Mouse (Mus musculus) embryonic facial prominence, embryonic 13.5 days (tissue): ENCODE measurements around the gene Tepp. TPM values are rescaled to one million over a fixed set of nuclear protein-coding genes. Genes with fewer than 3 reads are reported as not detected.

Source experiments
- ATAC-seq: fragments of 200-750 bp; cut with Nextera tagmentation; 2 replicates; pipeline ENCODE4 v1.8.0; 2017; ENCODE audit warnings: low read depth; ENCODE audit not compliant: insufficient number of reproducible peaks, insufficient read depth, low FRiP score, low TSS enrichment
- H3K27ac ChIP-seq: fragments of 300-500 bp; sonication (generic); 2 replicates; pipeline ENCODE4 v1.5.1; 2015; ENCODE audit warnings: moderate library complexity, mild to moderate bottlenecking, inconsistent platforms
- H3K27me3 ChIP-seq: fragments of 300-500 bp; sonication (generic); 2 replicates; pipeline ENCODE4 v1.6.1; 2015; ENCODE audit warnings: mild to moderate bottlenecking, inconsistent platforms
- H3K36me3 ChIP-seq: fragments of 300-500 bp; sonication (generic); 2 replicates; pipeline ENCODE4 v1.6.1; 2015; ENCODE audit warnings: mild to moderate bottlenecking, inconsistent platforms
- H3K4me1 ChIP-seq: fragments of 300-500 bp; sonication (generic); 2 replicates; pipeline ENCODE4 v1.6.1; 2015; ENCODE audit warnings: inconsistent platforms
- H3K4me2 ChIP-seq: fragments of 300-500 bp; sonication (generic); 2 replicates; pipeline ENCODE4 v1.6.1; 2015; ENCODE audit warnings: moderate library complexity, mild to moderate bottlenecking, inconsistent platforms
- H3K4me3 ChIP-seq: fragments of 300-500 bp; sonication (generic); 2 replicates; pipeline ENCODE4 v1.5.1; 2015; ENCODE audit warnings: mild to moderate bottlenecking, inconsistent platforms
- H3K9ac ChIP-seq: fragments of 300-500 bp; sonication (generic); 2 replicates; pipeline ENCODE4 v1.6.1; 2015; ENCODE audit warnings: mild to moderate bottlenecking, inconsistent platforms
- H3K9me3 ChIP-seq: fragments of 300-500 bp; sonication (generic); 2 replicates; pipeline ENCODE4 v1.6.1; 2016; ENCODE audit warnings: inconsistent platforms
- whole genome bisulfite sequencing: fragments of 180-500 bp; shearing (Covaris S2); methylation state at CpG from one replicate; pipeline ENCODE4 v1.1.7; 2015; ENCODE audit warnings: mixed read lengths; 5-methylcytosine and 5-hydroxymethylcytosine counted together
- polyA plus RNA-seq: library from polyadenylated mRNA; unstranded; fragments of >200 nt; fragmentation: Nextera tagmentation; extraction: Ambion mirVana; gene quantifications from 2 replicates; pipeline ENCODE4 v1.2.1, GENCODE M21; 2015

Gene Tepp
- polyA plus RNA-seq, 1 experiment from 2014 or later = 1.0 TPM

DNA sequence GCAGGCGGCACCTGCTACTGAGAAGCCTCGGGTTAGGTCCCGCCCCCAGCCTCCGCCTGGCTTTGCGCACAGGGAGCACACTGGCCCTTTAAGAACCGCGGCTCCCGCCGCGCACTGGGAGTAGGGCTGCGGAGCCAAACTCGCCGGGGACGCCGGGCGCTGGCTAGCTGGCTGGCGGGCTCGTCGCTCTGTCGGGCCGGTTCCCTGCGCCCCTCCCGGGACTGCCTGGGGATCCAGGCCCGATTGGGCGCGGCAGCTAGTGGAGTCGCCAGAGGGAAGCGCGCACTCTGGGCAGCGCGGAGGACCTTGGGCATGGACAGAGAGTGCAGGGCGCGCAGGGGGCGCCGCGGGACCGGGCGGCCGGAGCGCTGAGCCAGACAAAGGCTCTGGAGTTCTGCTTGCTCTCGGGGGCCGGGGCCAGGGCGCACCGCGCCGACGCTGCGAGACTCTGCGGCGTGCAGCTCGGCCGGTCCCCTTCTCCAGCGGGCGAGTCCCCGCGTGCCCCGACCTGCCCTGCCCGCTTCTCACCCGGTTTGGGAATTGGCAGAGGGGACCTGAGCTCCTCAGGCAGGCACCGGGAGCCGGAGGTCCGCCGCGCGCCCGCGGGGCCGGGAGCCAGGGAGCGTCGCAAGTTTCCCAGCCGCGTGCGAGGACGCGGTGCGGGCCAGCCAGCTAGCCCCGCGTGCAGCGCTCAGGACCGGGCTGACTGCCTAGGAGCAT is 41.9 kb downstream of the Tepp start, which contains the start of gene Mmp15:
Gene Mmp15, plus strand, starts transcription at position 118 of the 720 bp plus-strand sequence.
- Histone ChIP-seq H3K27me3 (peaks cover 43% of the 10 kb centered on the region), H3K36me3 (no peaks in the 10 kb centered on the region), H3K4me3 (peak within 1 kb of the TSS; percentile 76), H3K9ac (peak within 1 kb of the TSS; percentile 83), H3K4me2 (peak within 1 kb of the TSS; percentile 98), H3K9me3 (no peaks in the 10 kb centered on the region), H3K27ac (peak within 1 kb of the TSS; percentile 64), H3K4me1 (peaks cover 33% of the 10 kb centered on the region)
- under 1% methylated on average over 80 of the region's 80 CpGs for WGBS
- ATAC-seq = 0 out of 2 replicates have a peak, but pooled peaks have one; percentile 23

GRCm38 (mm10) chr8:95352871-95353866 is 42.8 kb downstream of the Tepp start:
- peak overlapping the region; percentile 83 for H3K9ac ChIP-seq
- WGBS = 3% methylated on average over 62 of the region's 62 CpGs
- H3K4me3 ChIP-seq = peak overlapping the region; percentile 76
- H3K4me2 ChIP-seq = peak overlapping the region; percentile 98
- H3K36me3 ChIP-seq = no peaks in the 10 kb centered on the region
- ATAC-seq = peak; percentile 34
- no peaks in the 10 kb centered on the region for H3K9me3 ChIP-seq
- peaks cover 33% of the 10 kb centered on the region for H3K4me1 ChIP-seq
- H3K27me3 ChIP-seq = peaks cover 43% of the 10 kb centered on the region
- H3K27ac ChIP-seq = no peak overlapping the region

DNA sequence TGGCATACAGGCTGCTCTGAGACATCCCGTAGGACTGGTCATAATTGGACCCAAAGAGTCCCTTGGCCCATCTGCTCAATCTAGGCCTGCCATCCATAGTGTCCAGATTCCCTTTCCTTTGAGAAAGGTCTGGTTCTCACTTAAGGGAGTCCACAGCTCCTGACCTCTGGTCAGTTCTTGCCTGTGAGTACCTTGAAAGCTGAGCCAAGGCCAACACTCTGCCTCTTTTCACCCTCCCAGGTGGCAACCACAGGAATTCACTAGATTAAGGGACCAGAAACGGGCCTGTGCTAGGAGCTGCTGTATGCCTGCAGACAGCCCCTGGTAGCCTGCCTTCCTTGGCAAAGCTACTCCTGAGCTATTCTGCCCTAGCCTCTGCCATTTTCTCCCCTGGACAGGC is 44.2 kb downstream of the Tepp start:
- WGBS = 76% methylated on average over 2 of the region's 2 CpGs
- Histone ChIP-seq H3K4me3 (no peak overlapping the region), H3K27me3 (peaks cover 42% of the 10 kb centered on the region), H3K4me2 (no peak overlapping the region), H3K9ac (no peak overlapping the region), H3K36me3 (no peaks in the 10 kb centered on the region), H3K4me1 (peaks cover 28% of the 10 kb centered on the region), H3K9me3 (no peaks in the 10 kb centered on the region), H3K27ac (no peak overlapping the region)
- no peak for ATAC-seq

DNA sequence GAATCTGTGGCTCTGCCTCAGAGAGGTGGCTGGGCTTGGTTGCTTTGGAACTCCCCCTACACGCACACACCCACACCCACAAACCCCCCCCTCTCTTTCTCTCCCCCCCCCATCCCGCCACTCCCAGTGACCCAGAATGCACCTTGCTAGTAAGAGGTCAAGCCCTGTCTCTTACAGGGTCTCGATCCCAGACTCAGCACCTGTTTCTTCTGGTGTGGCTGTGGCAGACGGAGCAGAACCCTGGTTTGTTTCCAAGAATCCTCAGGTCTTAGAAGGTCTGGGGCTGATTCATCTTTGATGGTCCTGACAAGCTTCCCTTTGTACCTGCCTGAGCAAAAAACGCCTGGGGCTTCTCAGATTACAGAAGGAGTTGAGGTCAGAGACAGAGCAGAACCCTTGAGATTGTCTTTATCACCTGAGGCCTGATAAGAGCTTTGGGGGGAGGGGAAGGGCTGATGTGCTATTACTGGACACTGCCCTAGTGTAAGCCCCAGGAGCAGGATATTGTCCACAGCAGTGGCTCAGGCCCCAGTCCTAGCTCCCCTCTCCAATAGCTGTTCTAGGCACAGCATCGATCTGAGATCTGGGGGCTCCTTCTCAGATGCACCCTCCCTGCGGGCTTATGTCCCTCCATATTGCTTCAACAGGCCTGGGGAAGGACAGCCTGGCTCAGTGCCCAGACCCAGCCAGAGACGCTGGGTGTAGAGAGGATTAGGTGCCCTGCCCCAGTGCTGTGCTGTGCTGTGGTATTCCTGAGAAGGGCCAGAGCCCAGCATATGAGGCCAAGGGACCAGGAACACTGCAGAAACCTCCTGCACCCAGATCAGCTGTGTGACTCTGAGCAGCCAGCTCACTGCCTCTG is 48.4 kb downstream of the Tepp start:
- Histone ChIP-seq H3K4me1 (peaks cover 22% of the 10 kb centered on the region), H3K4me2 (no peak overlapping the region), H3K4me3 (no peak overlapping the region), H3K9ac (no peak overlapping the region), H3K36me3 (no peaks in the 10 kb centered on the region), H3K9me3 (peaks cover 1% of the 10 kb centered on the region), H3K27me3 (peaks cover 9% of the 10 kb centered on the region), H3K27ac (no peak overlapping the region)
- WGBS = 39% methylated on average over 8 of the region's 8 CpGs
- ATAC-seq = no peak

DNA sequence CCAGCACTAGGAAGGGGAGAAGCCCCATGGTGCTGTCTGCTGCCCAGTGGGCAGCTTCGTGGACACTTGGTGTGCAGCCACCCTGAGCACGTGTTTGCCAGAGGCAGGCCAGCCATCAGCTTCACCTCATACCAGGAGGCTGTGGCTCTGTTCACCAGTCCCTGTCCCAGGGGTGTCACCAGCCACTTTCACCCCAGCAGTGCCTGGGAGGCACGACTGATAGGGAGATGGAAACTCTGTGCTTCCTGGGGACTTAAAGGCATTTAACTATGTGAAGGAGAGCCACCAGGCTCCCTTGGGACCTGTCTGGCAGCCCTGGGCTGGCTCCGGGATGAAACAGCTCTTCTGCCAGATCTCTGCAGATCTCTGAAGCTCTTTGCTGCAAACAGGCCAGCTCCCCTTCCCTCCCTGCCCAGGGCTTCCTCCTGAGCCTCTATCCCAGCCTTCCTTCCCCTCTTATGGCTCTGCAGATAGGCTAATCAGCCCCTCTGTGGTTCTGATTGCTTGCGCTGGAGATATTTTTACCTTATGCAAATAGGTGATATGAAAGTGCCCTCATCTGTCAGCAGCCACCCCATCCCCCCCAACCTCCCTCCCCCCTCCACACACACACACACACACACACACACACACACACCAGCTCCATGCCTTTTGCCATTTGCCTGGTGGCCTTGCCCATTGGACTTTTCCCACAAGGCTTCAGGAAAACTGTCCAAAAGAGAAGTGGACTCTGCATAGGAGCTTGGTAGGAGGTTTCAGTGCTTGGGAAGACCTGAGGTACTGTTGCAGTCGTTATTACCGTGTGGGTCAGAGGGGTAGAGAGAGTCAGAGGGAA is 50.0 kb downstream of the Tepp start:
- H3K36me3 ChIP-seq = no peaks in the 10 kb centered on the region
- WGBS = 44% methylated on average over 7 of the region's 7 CpGs
- H3K4me2 ChIP-seq = no peak overlapping the region
- H3K4me3 ChIP-seq = no peak overlapping the region
- no peaks in the 10 kb centered on the region for H3K27me3 ChIP-seq
- no peak for ATAC-seq
- H3K4me1 ChIP-seq = peaks cover 22% of the 10 kb centered on the region
- H3K9me3 ChIP-seq = peaks cover 4% of the 10 kb centered on the region
- H3K27ac ChIP-seq = no peak overlapping the region
- H3K9ac ChIP-seq = peak overlapping the region; percentile 40; the same call in 1 of the 2 replicates

DNA sequence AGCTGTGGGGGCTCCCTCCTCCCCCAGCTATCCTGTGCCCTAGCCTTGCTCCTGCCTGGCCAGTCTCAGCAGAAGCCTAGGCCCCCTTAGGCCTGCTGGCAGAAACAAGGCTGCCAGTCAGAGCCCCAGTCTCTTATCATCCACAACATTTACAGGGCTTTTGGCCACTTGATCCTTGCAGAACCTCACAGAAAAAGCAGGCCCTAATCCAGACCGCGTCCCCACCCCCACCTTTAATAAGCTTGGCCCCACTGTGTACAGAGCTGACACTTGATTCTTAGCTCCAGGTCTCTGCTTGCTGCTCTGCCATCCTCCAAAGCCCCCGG is 50.6 kb downstream of the Tepp start:
- 0 out of 2 replicates have a peak overlapping the region, but pooled peaks have one; percentile 40 for H3K9ac ChIP-seq
- no peak overlapping the region for H3K4me2 ChIP-seq
- H3K4me1 ChIP-seq = peaks cover 22% of the 10 kb centered on the region
- peaks cover 4% of the 10 kb centered on the region for H3K9me3 ChIP-seq
- no peaks in the 10 kb centered on the region for H3K27me3 ChIP-seq
- no peaks in the 10 kb centered on the region for H3K36me3 ChIP-seq
- WGBS = 76% methylated on average over 3 of the region's 3 CpGs
- H3K4me3 ChIP-seq = no peak overlapping the region
- no peak for ATAC-seq
- no peak overlapping the region for H3K27ac ChIP-seq

- no peak overlapping the region for H3K27ac ChIP-seq
- ATAC-seq = no peak
- peaks cover 22% of the 10 kb centered on the region for H3K4me1 ChIP-seq
- H3K4me2 ChIP-seq = no peak overlapping the region
- H3K27me3 ChIP-seq = no peaks in the 10 kb centered on the region
- H3K9ac ChIP-seq = no peak overlapping the region
- no peak overlapping the region for H3K4me3 ChIP-seq
- H3K36me3 ChIP-seq = no peaks in the 10 kb centered on the region
- peaks cover 4% of the 10 kb centered on the region for H3K9me3 ChIP-seq
- WGBS = 68% methylated on average over 6 of the region's 6 CpGs
Observed at GRCm38 (mm10) chr8:95362272-95362671, 51.9 kb downstream of the Tepp start.

DNA sequence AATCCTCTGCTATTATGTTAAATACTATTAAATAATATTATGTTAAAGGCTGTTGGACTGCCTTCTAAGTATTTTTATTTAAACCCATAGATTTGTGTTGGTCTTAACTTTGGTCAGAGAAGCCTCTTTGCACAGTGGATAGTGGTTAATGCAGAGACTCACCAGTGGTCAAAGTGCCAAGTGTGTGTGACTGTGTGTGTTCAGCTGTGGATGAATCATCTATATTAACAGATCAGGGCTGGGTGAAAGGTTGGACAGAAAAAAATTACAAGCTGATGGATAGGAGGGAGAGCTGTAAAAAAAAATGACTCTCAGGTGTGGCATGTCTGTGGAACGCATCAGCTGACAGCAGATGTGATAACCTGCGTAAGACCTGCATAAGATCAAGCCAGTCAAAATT is 53.5 kb downstream of the Tepp start:
- no peaks in the 10 kb centered on the region for H3K36me3 ChIP-seq
- ATAC-seq = no peak
- no peak overlapping the region for H3K4me3 ChIP-seq
- H3K4me2 ChIP-seq = no peak overlapping the region
- H3K27ac ChIP-seq = no peak overlapping the region
- no peaks in the 10 kb centered on the region for H3K27me3 ChIP-seq
- H3K9me3 ChIP-seq = peaks cover 4% of the 10 kb centered on the region
- H3K9ac ChIP-seq = no peak overlapping the region
- H3K4me1 ChIP-seq = peaks cover 20% of the 10 kb centered on the region
- WGBS = 96% methylated on average over 2 of the region's 2 CpGs

- ATAC-seq = peak; percentile 75
- Histone ChIP-seq H3K9ac (peak overlapping the region; percentile 70), H3K27me3 (no peaks in the 10 kb centered on the region), H3K4me3 (peak overlapping the region; percentile 39), H3K4me1 (peaks cover 13% of the 10 kb centered on the region), H3K36me3 (peaks cover 8% of the 10 kb centered on the region), H3K27ac (peak overlapping the region; percentile 55; the same call in 1 of the 2 replicates), H3K4me2 (peak overlapping the region; percentile 63), H3K9me3 (no peaks in the 10 kb centered on the region)
- 51% methylated on average over 20 of the region's 20 CpGs for WGBS
Observed at GRCm38 (mm10) chr8:95369581-95370326, 59.4 kb downstream of the Tepp start.

DNA sequence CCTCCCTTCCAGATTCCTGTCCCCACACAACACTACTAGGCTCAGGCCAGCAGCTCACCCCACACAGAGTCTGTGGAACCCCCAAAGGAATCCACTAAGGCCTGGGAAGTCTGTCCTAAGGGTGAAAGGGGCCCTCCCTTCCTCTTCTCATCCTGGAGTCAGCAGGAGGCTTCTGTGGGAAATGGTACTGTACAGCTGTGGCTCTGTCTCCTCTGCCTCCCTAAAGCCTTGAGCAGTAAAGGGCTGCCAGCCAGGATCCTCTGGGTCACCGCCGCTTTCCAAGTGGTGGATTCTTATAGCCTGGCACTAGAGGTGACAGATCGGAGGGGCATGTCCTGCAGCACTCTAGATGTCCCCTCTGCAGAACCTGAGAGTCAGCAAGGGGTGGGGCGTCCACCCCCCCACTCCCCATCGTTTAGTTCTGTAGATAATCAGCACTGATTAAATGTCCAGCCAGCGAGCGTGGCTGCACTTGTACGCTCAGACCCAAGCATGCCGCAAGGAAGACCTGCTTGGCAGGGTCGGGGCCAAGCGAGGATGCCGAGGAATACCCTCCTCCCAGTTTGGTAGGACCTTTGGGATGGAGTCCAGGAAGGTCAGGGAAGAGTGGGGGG is 63.1 kb downstream of the Tepp start:
- Histone ChIP-seq H3K4me3 (no peak overlapping the region), H3K36me3 (peaks cover 8% of the 10 kb centered on the region), H3K9me3 (no peaks in the 10 kb centered on the region), H3K27ac (no peak overlapping the region), H3K9ac (no peak overlapping the region), H3K27me3 (no peaks in the 10 kb centered on the region), H3K4me2 (no peak overlapping the region), H3K4me1 (peaks cover 25% of the 10 kb centered on the region)
- no peak for ATAC-seq
- 72% methylated on average over 12 of the region's 12 CpGs for WGBS
